Comparison of ENCODE assay signal across 9 mouse cellular contexts in the genomic region with DNA sequence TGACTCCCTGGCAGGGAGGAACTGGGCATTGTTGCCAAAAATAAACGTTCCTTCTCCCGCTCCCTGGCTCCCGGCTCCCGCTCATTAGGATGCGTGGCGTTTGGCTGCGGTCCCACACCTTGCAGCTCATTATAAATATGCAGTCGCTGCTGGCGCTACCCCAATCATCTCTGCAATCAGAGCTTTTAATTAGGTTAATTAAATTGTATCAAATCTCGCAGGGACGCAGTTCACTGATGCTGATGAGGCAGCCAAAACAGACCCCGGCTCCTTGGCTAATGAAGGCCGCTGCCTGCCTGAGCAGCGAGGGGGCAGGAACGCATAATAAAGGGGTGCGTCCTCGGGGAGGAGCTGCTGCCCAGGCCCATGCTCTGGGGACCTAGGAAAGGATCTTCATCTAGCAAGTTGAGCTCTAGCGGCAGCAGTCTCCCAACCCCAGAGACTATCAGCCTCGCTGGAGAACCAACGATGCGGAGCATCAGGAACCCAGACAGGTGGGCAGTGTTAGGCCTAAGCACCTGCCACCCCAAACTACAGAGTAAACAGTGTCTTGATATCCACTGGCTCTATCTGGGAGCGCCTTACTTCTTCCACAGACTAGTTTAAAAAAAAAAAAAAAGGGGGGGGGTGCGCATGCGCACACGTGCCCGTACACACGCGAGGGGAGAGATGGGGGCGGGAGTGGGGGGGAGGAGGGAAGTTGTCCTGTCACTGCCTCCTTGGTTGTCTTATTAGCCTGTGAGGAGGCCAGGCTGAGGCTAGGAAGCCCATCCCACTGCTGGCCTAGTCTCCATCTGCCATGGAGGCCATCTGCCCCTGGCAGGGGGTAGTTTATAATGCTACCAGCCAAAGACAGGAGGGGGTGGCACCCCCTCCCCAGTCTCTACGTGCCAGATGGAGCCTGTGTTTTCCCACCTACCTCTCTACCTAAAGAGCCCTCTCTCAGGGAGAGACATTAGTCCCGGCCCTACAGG. TPM values are rescaled to one million over a fixed set of nuclear protein-coding genes. Genes with fewer than 3 reads are reported as not detected.
DNase-seq lines count a peak whose midpoint lies in the region; ATAC-seq lines count a peak whose summit lies in the region.
"Had no signal": no experiment of that assay in that cellular context is flagged by ENCODE, and none has a peak within 500 bp of the region (broad histone marks: within the 10 kb centered on the region; RNA-seq: fewer than 3 reads in every experiment).

No protein-coding gene starts in this region.

- peaks cover 15% of the 10 kb centered on the region for H3K36me3 ChIP-seq in limb, embryonic 10.5 days
- peaks cover 2% of the 10 kb centered on the region; the same call in 1 of the 2 replicates for H3K36me3 ChIP-seq in stomach, embryonic 15.5 days

- peaks cover 26% of the 10 kb centered on the region for H3K4me1 ChIP-seq in limb, embryonic 10.5 days
- H3K4me1 ChIP-seq in stomach, embryonic 15.5 days, result peaks cover 15% of the 10 kb centered on the region; the same call in 1 of the 2 replicates

- H3K4me2 ChIP-seq in stomach, embryonic 15.5 days, result peak overlapping the region; percentile 19

- peak overlapping the region; percentile 36 for H3K4me3 ChIP-seq in limb, embryonic 10.5 days
- H3K4me3 ChIP-seq in stomach, embryonic 15.5 days (replicated peaks), result peak overlapping the region; percentile 14; the same call in 1 of the 2 replicates
- H3K4me3 ChIP-seq: myocyte had no signal

- no peaks in the 10 kb centered on the region for H3K9me3 ChIP-seq in limb, embryonic 10.5 days (replicated peaks)
- no peaks in the 10 kb centered on the region for H3K9me3 ChIP-seq in stomach, embryonic 15.5 days

- H3K27me3 ChIP-seq in limb, embryonic 10.5 days (ENCODE audit: low read depth, poor library complexity, severe bottlenecking), result peaks cover 70% of the 10 kb centered on the region
- peaks cover 30% of the 10 kb centered on the region; the same call in 1 of the 2 replicates for H3K27me3 ChIP-seq in stomach, embryonic 15.5 days (replicated peaks)

- H3K27ac ChIP-seq in limb, embryonic 10.5 days, result no peak overlapping the region; the same call in 1 of the 2 replicates
- no peak overlapping the region for H3K27ac ChIP-seq in stomach, embryonic 15.5 days

- no peak for DNase-seq in frontal cortex, postnatal 25 days (ENCODE audit: low spot score in 2 of 2)
- DNase-seq in right cerebral cortex, postnatal 14 days, result peak; percentile 68
- DNase-seq in right cerebral cortex, adult 2 months (ENCODE audit: low spot score in 2 of 2), result no peak
- peak; percentile 49 for DNase-seq in limb, embryonic 10.5 days (ENCODE audit: low spot score)
- DNase-seq in ovary, postnatal 10 days (ENCODE audit: low spot score), result no peak
- no peak for DNase-seq in c-Kit-positive CD71-positive TER-119-positive erythroid progenitor cells, embryonic 14.5 days (ENCODE audit: low spot score)

- 3% methylated on average over 31 of the region's 31 CpGs for WGBS in limb, embryonic 10.5 days
- 5% methylated on average over 27 of the region's 31 CpGs for WGBS in stomach, embryonic 15.5 days

- peak; percentile 21; the same call in 1 of the 2 replicates for ATAC-seq in frontal cortex, adult (ENCODE audit: low TSS enrichment)
- ATAC-seq in stomach, embryonic 15.5 days (ENCODE audit: insufficient read depth, low FRiP score, low read depth), result no peak

- H3K9ac ChIP-seq in stomach, embryonic 15.5 days, result no peak overlapping the region

RNA-seq across cellular contexts. Expression of a gene that starts 16.0 kb away (rescaled TPM):
- polyA plus RNA-seq in limb, embryonic 10.5 days (2016; fragmentation: Nextera tagmentation; extraction: Ambion mirVana), result 0.04 and 0.13 TPM in 2 replicates
- polyA plus RNA-seq in stomach, embryonic 15.5 days (2015; fragmentation: Nextera tagmentation; extraction: Ambion mirVana), result 0.14 TPM in 2 replicates

RNA-seq across cellular contexts. Expression of a gene that starts 20.8 kb away (rescaled TPM):
- polyA plus RNA-seq in limb, embryonic 10.5 days (2016; fragmentation: Nextera tagmentation; extraction: Ambion mirVana), result 73.9 and 77.2 TPM in 2 replicates
- 79.4 and 82.1 TPM in 2 replicates for polyA plus RNA-seq in stomach, embryonic 15.5 days (2015; fragmentation: Nextera tagmentation; extraction: Ambion mirVana)

RNA-seq across cellular contexts. Expression of a gene that starts 27.9 kb away (rescaled TPM):
- polyA plus RNA-seq in limb, embryonic 10.5 days (2016; fragmentation: Nextera tagmentation; extraction: Ambion mirVana), result 7.7 and 10.1 TPM in 2 replicates
- 12.3 and 14.2 TPM in 2 replicates for polyA plus RNA-seq in stomach, embryonic 15.5 days (2015; fragmentation: Nextera tagmentation; extraction: Ambion mirVana)

RNA-seq across cellular contexts. Expression of a gene that starts 41.9 kb away (rescaled TPM):
- polyA plus RNA-seq in limb, embryonic 10.5 days (2016; fragmentation: Nextera tagmentation; extraction: Ambion mirVana), result 270 and 284 TPM in 2 replicates
- polyA plus RNA-seq in stomach, embryonic 15.5 days (2015; fragmentation: Nextera tagmentation; extraction: Ambion mirVana), result 133 and 140 TPM in 2 replicates

Comparison
In these comparisons a context has a peak if more than half of its experiments do, and no peak if none do; other contexts are left out.
1. DNase-seq: peak in right cerebral cortex, postnatal 14 days (single experiment) and limb, embryonic 10.5 days (single experiment); none in frontal cortex, postnatal 25 days (0 of 2), right cerebral cortex, adult 2 months (0 of 2), ovary, postnatal 10 days (single experiment) and c-Kit-positive CD71-positive TER-119-positive erythroid progenitor cells, embryonic 14.5 days (single experiment).